Mouse (Mus musculus) lung, embryonic 15.5 days (tissue): ENCODE measurements around the gene Rap1gds1. TPM values are rescaled to one million over a fixed set of nuclear protein-coding genes. Genes with fewer than 3 reads are reported as not detected.

Source experiments
- ATAC-seq: fragments of 200-750 bp; cut with Nextera tagmentation; 2 replicates; pipeline ENCODE4 v1.8.0; 2017; ENCODE audit warnings: moderate number of reproducible peaks, borderline replicate concordance; ENCODE audit not compliant: low FRiP score, low TSS enrichment; ENCODE audit errors: extremely low read depth
- H3K27ac ChIP-seq: fragments of 300-500 bp; sonication (generic); 2 replicates; pipeline ENCODE4 v1.5.1; 2015; ENCODE audit warnings: moderate library complexity, mild to moderate bottlenecking, inconsistent platforms
- H3K27me3 ChIP-seq: fragments of 300-500 bp; sonication (generic); 2 replicates; pipeline ENCODE4 v1.6.1; 2015; ENCODE audit warnings: inconsistent platforms
- H3K36me3 ChIP-seq: fragments of 300-500 bp; sonication (generic); 2 replicates; pipeline ENCODE4 v1.6.1; 2015; ENCODE audit warnings: inconsistent platforms
- H3K4me1 ChIP-seq: fragments of 300-500 bp; sonication (generic); 2 replicates; pipeline ENCODE4 v1.6.1; 2015; ENCODE audit warnings: inconsistent platforms
- H3K4me2 ChIP-seq: fragments of 300-500 bp; sonication (generic); 2 replicates; pipeline ENCODE4 v1.6.1; 2015; ENCODE audit warnings: inconsistent platforms, mild to moderate bottlenecking, moderate library complexity
- H3K4me3 ChIP-seq: fragments of 300-500 bp; sonication (generic); 2 replicates; pipeline ENCODE4 v1.5.1; 2015; ENCODE audit warnings: mild to moderate bottlenecking, inconsistent platforms
- H3K9ac ChIP-seq: fragments of 300-500 bp; sonication (generic); 2 replicates; pipeline ENCODE4 v1.6.1; 2015; ENCODE audit warnings: inconsistent platforms
- H3K9me3 ChIP-seq: fragments of 300-500 bp; sonication (generic); 2 replicates; pipeline ENCODE4 v1.6.1; 2016; ENCODE audit warnings: inconsistent platforms
- WGBS: fragments of 180-500 bp; shearing (Covaris S2); methylation state at CpG from one replicate; pipeline ENCODE4 v1.1.7; 2015; 5-methylcytosine and 5-hydroxymethylcytosine counted together
- polyA plus RNA-seq: library from polyadenylated mRNA; unstranded; fragments of >200 nt; fragmentation: Nextera tagmentation; extraction: Ambion mirVana; gene quantifications from 2 replicates; pipeline ENCODE4 v1.2.1, GENCODE M21; 2015

Gene Rap1gds1
- polyA plus RNA-seq, 1 experiment from 2014 or later = 67.0 TPM

GRCm38 (mm10) chr3:138893520-138893919 is 181.5 kb downstream of the Rap1gds1 start:
- WGBS = 32% methylated on average over 5 of the region's 5 CpGs
- Histone ChIP-seq H3K27ac (no peak overlapping the region), H3K27me3 (no peaks in the 10 kb centered on the region), H3K4me2 (no peak overlapping the region), H3K36me3 (no peaks in the 10 kb centered on the region), H3K4me3 (no peak overlapping the region), H3K9ac (no peak overlapping the region), H3K4me1 (peaks cover 17% of the 10 kb centered on the region; the same call in 1 of the 2 replicates), H3K9me3 (no peaks in the 10 kb centered on the region)
- ATAC-seq = no peak

GRCm38 (mm10) chr3:138889769-138890295 is 185.2 kb downstream of the Rap1gds1 start:
- Histone ChIP-seq H3K9ac (no peak overlapping the region), H3K4me2 (no peak overlapping the region), H3K27ac (no peak overlapping the region), H3K27me3 (no peaks in the 10 kb centered on the region), H3K4me1 (peaks cover 17% of the 10 kb centered on the region; the same call in 1 of the 2 replicates), H3K9me3 (no peaks in the 10 kb centered on the region), H3K36me3 (no peaks in the 10 kb centered on the region), H3K4me3 (no peak overlapping the region)
- no peak for ATAC-seq
- 42% methylated on average over 10 of the region's 10 CpGs for WGBS

- Histone ChIP-seq H3K4me2 (no peak overlapping the region), H3K9me3 (no peaks in the 10 kb centered on the region), H3K4me1 (peaks cover 17% of the 10 kb centered on the region; the same call in 1 of the 2 replicates), H3K27ac (no peak overlapping the region), H3K27me3 (no peaks in the 10 kb centered on the region), H3K9ac (no peak overlapping the region), H3K36me3 (no peaks in the 10 kb centered on the region), H3K4me3 (no peak overlapping the region)
- ATAC-seq = no peak
- WGBS = 54% methylated on average over 4 of the region's 4 CpGs
Measured at GRCm38 (mm10) chr3:138889214-138889613, 185.8 kb downstream of the Rap1gds1 start.

- no peaks in the 10 kb centered on the region for H3K36me3 ChIP-seq
- peaks cover 10% of the 10 kb centered on the region; the same call in 1 of the 2 replicates for H3K4me1 ChIP-seq
- no peaks in the 10 kb centered on the region for H3K9me3 ChIP-seq
- no peak overlapping the region for H3K4me2 ChIP-seq
- H3K27ac ChIP-seq = no peak overlapping the region
- H3K4me3 ChIP-seq = no peak overlapping the region
- no peak for ATAC-seq
- no peak overlapping the region for H3K9ac ChIP-seq
- WGBS = 81% methylated on average over 5 of the region's 5 CpGs
- H3K27me3 ChIP-seq = no peaks in the 10 kb centered on the region
Measured at GRCm38 (mm10) chr3:138886121-138886520, 188.9 kb downstream of the Rap1gds1 start.

- ATAC-seq = no peak
- Histone ChIP-seq H3K27me3 (no peaks in the 10 kb centered on the region), H3K4me2 (no peak overlapping the region), H3K36me3 (no peaks in the 10 kb centered on the region), H3K27ac (no peak overlapping the region), H3K4me1 (peaks cover 10% of the 10 kb centered on the region), H3K4me3 (no peak overlapping the region), H3K9me3 (no peaks in the 10 kb centered on the region), H3K9ac (no peak overlapping the region)
- WGBS = 57% methylated on average over 6 of the region's 6 CpGs
Measured at GRCm38 (mm10) chr3:138881725-138882347, 193.2 kb downstream of the Rap1gds1 start.

GRCm38 (mm10) chr3:138880999-138881724 is 193.8 kb downstream of the Rap1gds1 start:
- no peaks in the 10 kb centered on the region for H3K36me3 ChIP-seq
- peaks cover 17% of the 10 kb centered on the region for H3K4me1 ChIP-seq
- ATAC-seq = no peak
- no peaks in the 10 kb centered on the region for H3K9me3 ChIP-seq
- no peak overlapping the region for H3K4me2 ChIP-seq
- WGBS = 68% methylated on average over 11 of the region's 11 CpGs
- no peaks in the 10 kb centered on the region for H3K27me3 ChIP-seq
- no peak overlapping the region for H3K4me3 ChIP-seq
- H3K27ac ChIP-seq = no peak overlapping the region
- no peak overlapping the region for H3K9ac ChIP-seq

- Histone ChIP-seq H3K9ac (no peak overlapping the region), H3K4me2 (no peak overlapping the region), H3K4me3 (no peak overlapping the region), H3K36me3 (no peaks in the 10 kb centered on the region), H3K27me3 (no peaks in the 10 kb centered on the region), H3K4me1 (peaks cover 23% of the 10 kb centered on the region), H3K27ac (peak overlapping the region; percentile 91), H3K9me3 (no peaks in the 10 kb centered on the region)
- ATAC-seq = no peak
- WGBS = 52% methylated on average over 4 of the region's 4 CpGs
Measured at GRCm38 (mm10) chr3:138877741-138878140, 197.3 kb downstream of the Rap1gds1 start.

- Histone ChIP-seq H3K9ac (no peak overlapping the region), H3K27me3 (no peaks in the 10 kb centered on the region), H3K4me1 (peaks cover 23% of the 10 kb centered on the region), H3K9me3 (no peaks in the 10 kb centered on the region), H3K4me3 (no peak overlapping the region), H3K36me3 (no peaks in the 10 kb centered on the region), H3K27ac (peak overlapping the region; percentile 91), H3K4me2 (peak overlapping the region; percentile 39)
- peak; percentile 89 for ATAC-seq
- 44% methylated on average over 14 of the region's 14 CpGs for WGBS
Measured at GRCm38 (mm10) chr3:138876931-138877361, 198.1 kb downstream of the Rap1gds1 start.

- H3K27ac ChIP-seq = peak overlapping the region; percentile 91
- no peak overlapping the region for H3K9ac ChIP-seq
- peak overlapping the region; percentile 39; the same call in 1 of the 2 replicates for H3K4me2 ChIP-seq
- H3K4me1 ChIP-seq = peaks cover 23% of the 10 kb centered on the region
- no peaks in the 10 kb centered on the region for H3K36me3 ChIP-seq
- no peaks in the 10 kb centered on the region for H3K9me3 ChIP-seq
- ATAC-seq = peak; percentile 8; the same call in 1 of the 2 replicates
- no peaks in the 10 kb centered on the region for H3K27me3 ChIP-seq
- 63% methylated on average over 10 of the region's 10 CpGs for WGBS
- H3K4me3 ChIP-seq = no peak overlapping the region
Measured at GRCm38 (mm10) chr3:138876418-138876817, 198.6 kb downstream of the Rap1gds1 start.

- peaks cover 23% of the 10 kb centered on the region for H3K4me1 ChIP-seq
- 83% methylated on average over 6 of the region's 6 CpGs for WGBS
- no peak overlapping the region for H3K9ac ChIP-seq
- no peak for ATAC-seq
- no peaks in the 10 kb centered on the region for H3K36me3 ChIP-seq
- no peak overlapping the region for H3K4me2 ChIP-seq
- H3K4me3 ChIP-seq = no peak overlapping the region
- H3K27ac ChIP-seq = peak overlapping the region; percentile 91
- H3K27me3 ChIP-seq = no peaks in the 10 kb centered on the region
- no peaks in the 10 kb centered on the region for H3K9me3 ChIP-seq
Measured at GRCm38 (mm10) chr3:138875936-138876335, 199.1 kb downstream of the Rap1gds1 start.
